Mouse (Mus musculus): ENCODE results near the gene Med29.

The Med29 gene

DNA sequence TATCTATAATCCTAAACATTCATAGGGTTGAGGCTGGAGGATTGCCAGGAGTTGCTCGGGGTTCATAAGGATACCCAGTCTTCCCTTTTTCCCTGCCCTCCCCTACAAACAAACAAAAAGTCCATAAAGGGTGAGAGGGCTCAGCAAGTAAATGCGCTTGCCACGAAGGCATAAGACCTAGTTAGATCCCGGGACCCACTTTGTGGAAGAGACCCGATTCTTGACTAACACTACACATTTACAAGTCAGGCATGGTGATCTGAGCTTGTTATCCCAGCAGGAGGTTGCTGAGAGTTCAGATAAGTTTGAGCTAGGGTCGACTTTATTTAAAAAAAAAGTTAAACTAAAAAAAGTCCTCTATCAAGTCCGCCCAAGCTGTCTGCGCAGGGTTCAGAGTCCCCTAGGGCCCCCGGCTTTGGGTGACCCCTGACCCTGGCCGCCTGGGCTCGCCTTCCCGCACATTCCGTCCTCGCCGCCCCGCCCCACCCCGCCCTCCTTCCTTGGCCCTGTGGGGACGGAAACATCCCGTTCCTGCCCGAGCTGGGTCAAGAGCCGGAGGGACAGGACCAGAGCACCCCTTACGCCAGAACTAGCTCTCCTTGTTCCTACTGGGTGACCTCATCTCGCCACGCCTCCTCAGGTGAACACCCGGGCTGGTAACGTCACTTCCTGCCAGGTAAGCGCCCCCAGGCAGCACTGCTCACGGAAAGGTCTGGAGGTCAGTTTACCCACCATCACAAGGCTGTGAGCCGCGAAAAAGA is 16.3 kb downstream of the Med29 start:
- peak; percentile 84 for DNase-seq (ENCODE audit: extremely low spot score)

DNA sequence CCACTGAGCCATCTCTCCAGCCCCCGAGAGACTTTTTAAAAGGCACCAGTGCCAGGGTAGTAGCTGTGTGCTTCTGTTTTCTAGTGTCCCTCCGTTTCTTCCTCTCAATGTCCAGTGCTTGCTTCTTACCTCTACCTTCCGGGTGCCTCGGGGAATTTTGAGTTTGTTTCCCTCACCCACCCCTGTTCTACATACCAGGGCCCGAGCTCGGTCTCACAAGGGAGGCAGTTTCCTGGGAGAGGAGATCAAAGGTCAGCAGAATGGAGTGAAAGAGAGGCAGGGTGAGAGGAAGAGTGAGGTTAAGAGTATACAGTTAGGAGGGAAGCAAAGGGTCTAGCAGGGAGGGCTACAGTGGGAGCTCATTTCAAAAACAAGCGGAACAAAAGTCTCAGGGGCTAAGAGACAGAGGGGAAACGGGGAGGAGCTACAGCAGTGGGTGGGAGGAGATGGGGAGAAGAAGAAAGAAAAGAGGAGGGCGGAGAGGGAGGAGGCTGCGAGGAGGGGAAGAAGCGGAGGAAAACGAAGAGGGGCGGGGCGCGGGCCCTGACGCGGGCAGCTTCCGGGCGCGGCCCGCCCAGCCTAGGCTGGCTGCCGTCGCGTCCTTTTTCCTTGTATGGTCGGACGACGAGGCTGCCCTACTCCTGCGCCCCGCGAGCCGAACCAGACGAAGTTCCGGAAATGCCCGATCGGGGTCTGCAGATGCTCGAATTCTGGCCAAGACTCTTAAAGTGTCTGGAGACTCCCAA is 17.2 kb downstream of the Med29 start:
- peak; percentile 90 for DNase-seq (ENCODE audit: extremely low spot score)

DNA sequence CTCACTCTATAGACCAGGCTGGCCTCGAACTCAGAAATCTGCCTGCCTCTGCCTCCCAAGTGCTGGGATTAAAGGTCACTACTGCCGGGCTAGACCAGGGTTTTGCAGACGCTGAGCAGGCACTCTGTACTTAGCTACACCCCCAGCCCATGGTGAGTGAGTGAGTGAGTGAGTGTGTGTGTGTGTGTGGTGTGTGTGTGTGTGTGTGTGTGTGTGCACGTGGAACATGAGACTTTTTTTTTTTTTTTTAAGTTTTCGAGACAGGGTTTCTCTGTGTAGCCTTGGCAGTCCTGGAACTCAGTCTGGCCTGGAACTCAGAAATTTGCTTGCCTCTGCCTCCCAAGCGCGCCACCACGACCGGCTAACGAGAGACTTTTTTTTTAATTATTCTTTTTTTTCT is 17.9 kb downstream of the Med29 start:
- DNase-seq (ENCODE audit: extremely low spot score): no peak

DNA sequence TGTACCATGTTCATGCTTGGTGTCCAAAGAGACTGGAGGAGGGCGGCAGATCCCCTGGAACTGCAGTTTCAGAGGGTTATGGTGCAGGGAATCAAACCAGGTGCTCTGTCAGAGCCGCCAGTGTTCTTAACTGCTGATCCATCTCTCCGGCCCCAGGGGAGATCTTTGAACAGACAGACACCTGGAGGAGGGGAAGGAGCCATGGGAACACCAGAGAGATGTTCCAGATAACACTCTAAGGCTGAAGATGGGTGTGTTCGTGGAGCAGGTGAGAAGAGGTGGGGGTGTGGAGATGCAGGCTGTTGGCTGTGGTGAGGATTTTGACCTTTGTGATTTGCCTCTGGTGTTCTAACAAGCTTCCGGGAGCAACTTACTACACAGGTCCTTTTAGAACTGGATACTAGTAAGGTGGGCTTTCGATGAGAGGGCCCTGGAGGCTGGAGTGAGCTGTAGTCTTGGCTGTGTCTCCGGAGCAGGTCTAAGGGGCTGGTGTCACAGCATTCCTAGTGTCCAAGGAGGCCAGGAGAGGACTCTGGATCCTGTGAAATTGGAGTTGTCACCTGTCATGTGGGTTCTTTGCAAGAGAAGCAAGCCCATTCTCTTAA is 18.5 kb downstream of the Med29 start:
- no peak for DNase-seq (ENCODE audit: extremely low spot score)

DNA sequence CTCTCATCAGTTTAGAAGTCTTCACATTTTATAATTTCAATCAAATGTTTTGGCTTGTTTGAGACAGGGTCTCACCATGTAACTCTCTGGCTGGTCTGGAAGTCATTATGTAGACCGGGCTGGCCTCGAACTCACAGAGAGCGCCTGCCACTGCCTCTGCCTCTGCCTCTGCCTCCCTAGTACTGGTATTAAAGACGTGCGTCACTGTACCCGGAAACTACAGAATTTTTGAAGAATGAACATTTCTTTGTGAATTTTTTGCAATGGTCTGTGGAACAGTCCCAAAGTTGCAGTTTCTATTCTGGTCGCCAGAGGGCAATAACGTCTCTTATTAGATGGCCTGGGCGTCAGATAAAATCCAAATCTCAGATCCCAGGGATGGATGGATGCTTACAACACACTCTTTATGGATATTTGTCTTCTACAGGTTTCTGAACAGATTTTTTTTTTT is 19.4 kb downstream of the Med29 start:
- DNase-seq (ENCODE audit: extremely low spot score): no peak

DNA sequence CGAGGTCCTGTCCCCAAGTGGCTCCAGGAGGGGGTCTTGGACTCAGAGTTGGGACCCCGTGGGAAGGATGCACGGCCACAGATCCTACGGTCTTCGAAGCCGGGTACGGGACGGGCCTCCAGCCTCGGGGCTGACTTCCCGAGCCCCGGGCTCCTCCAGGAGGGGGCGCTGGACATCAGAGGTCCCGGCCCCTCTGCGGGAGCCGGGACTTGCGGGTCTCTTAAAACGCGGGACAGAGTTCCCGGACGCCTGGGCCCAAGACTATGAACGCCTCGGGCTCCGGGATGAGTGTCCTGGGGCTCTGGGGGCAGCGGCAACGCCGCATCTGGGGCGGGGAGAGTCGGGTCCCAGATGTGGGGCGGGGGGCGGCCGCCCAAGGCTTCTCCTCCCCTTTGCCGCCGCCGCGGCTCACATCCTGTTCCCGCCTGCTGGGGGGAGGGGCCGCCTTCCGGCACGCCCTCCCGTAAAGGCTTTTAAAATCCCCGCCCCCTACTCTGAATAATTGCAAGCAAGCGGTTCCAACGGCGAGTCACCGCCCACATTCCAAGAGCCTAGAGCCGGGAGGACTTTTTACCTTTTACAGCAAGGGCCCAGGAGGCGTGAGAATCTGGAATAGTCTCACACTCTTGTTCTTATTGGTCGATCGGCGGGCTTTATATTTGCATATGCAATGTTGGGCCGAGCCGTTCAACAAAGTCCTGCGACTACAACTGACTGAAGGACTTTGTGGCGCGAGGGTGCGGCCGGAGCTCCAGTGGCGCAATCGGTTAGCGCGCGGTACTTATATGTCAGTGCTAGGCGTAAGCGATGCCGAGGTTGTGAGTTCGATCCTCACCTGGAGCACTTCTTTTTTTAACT is 20.0 kb downstream of the Med29 start, which contains the start of gene Plekhg2:
Plekhg2 (minus strand) TSS at position 349 of the 858 bp plus-strand sequence.
- DNase-seq (ENCODE audit: extremely low spot score): peak; percentile 99

DNA sequence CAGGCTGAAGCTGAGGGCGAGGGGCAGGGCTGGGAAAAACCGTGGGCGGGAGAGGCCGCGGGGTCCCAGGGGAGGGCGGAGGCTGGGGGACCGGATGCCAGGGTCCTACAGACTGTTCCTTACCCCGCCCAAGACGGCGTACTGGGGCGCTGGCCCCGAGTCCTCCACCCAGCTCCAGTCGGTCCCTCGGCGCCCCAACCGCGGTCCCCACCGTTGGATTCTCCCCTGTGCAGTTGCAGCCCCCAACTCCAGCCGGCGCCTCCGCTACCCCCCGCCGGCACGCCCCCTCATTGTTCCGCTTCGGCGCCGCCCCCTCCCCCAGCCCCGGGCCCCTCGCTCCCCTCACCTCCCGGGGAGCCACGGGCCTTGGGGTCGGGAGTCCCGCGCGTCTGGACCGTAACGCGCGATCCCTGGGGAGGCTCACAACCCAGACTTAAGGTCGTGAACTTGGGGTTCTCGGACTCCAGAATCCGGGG is 21.0 kb downstream of the Med29 start:
- peak; percentile 76 for DNase-seq (ENCODE audit: extremely low spot score)

DNA sequence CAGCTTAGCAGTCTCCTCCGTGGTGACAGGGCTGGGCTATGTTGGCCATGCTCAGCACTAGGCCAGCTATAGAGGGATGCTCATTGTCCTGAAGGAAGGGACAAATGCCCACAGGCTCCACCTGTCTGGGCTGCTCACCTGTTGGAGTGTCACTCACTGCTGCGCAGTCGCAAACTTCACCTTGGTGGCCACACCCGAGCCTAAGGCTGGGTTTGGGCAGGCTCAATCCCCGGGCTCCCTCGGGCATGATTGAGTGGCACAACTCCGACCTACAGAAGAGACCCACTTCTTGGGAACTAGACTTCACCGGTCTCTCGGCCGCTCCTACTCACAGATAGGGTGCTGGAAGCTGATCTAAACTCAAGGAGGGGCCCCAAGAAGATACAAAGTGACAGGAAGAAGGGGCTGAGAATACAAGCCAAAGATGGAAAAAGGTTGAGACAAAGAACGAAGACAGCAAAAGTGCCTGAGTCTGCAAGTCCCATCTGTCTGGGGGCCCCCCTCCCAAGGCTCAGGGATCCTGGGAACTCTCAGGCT is 21.5 kb downstream of the Med29 start:
- DNase-seq (ENCODE audit: extremely low spot score): no peak

DNA sequence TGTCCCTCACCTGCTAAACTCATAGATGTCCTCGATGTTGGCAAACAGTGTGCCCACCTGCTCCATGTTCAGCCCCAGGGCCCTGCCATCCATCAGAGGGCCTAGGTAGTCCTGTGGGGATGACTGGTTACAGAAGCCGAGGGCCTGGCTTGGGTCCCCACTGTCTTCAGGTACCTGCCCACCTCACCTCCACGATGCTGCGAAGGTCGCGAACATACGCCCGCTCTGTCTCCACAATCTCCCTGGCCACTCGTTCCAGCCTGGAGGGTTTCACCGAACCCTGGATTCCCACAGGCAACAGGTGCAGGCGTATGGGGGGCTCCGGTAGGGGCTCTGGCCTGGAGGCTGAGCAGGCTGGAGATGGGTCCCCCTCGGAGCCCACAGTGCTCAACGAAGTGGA is 22.5 kb downstream of the Med29 start:
- DNase-seq (ENCODE audit: extremely low spot score): no peak

DNA sequence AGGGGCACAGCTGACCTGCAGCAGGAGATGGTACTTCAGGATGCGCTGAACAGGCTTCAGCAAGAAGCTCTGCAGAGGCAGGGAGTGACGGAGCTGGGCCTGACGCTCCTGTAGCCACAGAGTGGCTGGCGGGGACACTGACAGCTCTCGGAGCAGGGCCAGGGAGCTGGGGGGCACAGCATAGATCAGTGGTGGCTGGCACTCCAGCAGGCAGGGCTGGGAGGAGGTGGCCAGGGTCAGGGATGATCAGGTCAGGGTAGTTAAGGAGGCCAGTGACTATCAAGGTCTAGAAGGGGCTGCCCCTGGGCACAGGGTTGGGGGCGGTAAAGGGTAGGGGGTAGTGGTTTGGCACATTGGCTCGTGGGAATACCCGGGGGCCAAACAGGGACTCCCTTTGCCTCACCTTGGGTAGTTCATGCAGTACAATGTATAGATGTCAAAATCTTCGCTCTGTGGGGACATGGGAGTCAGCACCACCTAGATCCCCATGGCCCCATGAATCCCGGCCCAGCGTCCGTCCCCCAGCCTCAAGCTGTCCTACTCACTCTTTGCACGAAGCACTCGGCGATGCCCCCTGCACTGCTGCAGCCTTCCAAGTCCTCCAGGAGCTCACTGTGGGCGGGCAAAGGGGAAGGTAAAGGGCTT is 24.1 kb downstream of the Med29 start:
- DNase-seq (ENCODE audit: extremely low spot score): no peak

DNA sequence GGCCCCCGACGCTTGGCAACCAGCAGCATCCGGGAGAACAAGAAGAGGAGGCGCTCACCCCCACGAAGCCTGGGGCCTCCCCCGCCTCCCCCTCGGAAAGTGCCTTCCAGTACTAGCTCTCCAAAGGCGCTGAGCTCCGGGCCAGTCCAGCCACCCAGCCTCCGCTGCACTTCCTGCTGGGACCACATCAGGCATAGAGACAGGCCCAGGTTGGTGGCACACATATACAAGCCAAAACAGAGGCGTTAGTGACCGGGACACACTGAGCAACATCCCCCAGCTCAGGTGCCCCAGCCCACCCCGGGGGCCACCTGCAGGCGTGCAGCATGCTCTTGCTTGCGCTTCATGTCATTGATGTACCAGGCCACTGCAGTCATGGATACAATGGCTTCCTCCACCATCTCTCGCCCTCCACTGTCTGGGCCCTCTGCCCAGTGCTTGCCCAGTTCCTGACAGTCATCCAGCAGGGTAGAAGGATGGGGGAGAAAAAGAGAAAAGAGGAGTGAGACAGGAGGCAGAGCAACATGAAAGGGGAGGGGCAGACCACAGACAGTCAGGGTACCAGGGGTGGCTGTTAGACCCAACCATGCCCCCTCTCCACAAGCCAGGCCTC is 24.7 kb downstream of the Med29 start:
- no peak for DNase-seq (ENCODE audit: extremely low spot score)

DNA sequence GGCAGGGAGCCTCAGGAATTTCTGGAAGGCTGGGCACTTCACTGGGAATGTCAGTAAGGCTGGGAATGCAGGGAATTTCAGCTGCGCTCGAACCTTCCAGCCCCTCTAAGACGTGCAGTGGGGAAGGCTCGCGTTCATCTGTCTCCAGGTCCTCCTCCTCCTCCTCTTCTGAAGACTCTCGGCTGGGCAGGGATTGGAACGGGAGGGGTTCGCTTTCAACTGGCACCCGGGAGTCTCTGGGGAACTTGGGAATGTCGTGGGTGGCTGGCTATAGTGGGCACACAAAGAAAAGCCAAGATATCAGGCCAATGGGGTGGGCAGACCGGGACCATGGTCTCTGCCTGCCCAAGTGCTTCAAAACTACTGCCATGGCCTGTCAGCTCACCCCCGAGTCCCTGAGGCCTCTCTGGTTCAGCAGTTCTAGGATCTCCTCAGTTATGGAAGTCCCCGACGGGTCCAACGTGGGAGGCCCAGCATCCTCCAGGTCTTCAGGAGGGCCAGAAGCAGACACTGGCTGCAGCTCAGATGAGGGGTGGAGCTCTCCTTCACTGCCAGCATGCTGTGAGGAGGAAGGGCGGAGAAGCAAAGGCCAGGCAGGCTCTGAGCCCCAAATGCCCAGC is 30.0 kb downstream of the Med29 start:
- DNase-seq (ENCODE audit: extremely low spot score): no peak

DNA sequence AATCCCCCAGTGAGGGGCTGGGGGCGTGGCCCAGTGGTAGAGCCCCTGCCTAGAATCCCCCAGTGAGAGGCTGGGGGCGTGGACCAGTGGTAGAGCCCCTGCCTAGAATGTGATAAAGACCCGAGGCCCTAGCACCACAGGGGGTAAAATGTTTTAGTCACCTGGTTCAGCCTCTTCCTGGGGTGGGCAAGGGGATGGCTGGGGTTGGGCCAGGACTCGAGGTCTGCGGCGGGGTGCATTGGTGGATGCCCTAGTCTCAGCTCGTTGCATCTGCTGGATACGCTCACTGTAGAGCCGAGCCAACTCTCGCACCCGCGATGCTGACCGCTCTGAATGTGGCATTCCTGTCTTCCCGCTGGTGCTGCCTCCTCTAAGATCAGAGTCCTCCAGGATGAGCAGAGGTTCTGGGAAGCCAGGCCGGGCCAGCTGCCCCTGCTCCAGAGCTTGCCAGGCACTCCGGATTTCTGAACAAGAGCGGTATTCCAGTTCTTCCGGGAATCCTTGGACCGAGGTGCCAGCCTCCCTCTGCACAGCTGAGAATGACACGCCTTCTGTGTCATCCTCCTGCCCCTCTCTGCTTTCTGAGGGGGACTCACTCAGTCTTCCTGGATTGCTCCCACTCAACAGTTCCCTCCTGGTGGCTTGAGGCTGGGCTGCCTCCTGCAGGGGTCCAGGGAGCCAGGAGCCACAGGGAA is 30.7 kb downstream of the Med29 start:
- DNase-seq (ENCODE audit: extremely low spot score): no peak

DNA sequence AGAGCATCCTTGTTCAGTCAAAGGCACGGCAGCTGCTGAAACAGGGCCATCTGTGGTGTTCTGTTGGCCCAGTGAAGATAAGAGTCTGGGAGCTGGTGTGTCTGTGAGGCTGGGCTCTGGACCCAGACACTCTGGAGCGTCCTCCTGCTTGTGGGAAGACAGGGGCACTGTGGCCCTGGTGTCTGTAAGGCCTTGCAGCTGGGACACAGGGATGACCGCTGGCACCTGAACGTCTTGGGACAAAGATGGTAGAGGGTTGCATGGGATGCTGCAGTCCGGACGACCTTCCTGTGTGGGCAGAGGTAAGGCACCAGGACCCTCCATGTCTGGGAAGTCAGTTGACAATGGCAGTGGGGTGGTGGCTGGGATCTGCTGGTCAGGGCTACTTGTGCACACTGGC is 32.2 kb downstream of the Med29 start:
- no peak for DNase-seq (ENCODE audit: extremely low spot score)

DNA sequence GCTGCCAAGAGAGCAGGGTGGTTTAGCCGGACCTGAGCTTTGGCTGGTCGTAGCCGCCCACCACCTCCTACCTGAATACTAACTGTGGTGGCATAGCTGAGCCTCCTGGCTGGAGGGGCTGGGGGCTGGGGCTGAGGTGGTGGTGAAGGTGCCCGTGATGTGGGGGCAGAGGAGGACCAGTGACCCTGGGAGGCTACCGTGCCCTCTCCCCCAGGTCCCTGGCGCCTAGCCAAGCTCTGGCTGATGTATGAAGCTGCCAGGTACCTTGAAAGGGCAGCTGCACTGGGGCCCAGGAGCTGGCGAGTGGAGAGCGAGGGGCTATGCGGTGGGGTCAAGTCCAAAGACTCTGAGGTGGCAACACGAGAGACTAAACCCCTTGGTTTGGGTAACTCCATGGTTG is 32.7 kb downstream of the Med29 start:
- DNase-seq (ENCODE audit: extremely low spot score): no peak

DNA sequence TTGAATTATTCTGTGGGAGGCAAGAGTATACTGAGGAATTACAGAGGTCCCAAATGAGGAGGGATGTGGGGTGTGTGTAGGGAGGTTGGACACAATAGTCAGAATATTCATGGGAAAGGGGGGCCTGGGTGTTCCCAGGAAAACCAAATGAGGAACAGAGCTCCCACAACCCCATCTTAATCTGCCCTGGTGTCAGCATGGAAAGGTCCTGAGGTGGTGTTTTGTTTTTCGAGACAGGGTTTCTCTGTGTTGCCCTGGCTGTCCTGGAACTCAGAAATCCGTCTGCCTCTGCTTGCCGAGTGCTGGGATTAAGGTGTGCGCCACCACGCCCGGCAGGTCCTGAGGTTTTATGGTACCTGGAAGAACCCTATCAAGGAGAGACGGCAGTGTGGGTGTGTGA is 34.1 kb downstream of the Med29 start:
- no peak for DNase-seq (ENCODE audit: extremely low spot score)

DNA sequence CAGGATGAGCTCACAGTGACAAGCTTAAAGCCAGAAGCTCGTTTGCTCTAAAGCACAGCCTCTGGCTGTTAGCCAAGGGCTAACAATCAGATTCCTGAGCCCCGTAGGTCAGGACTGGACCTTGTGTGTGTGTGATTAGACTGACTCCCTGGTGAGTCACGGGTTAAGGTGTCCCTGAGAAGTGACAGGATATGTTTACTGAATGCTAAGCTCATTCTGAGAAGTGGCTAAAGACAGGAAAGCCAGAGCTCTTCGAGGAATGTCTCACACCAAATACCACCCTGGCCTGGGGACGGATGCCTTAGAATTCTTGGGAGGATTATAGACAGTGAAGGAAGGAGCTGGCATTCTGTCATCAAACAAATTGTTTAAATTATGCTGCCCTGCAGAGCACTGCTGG is 34.5 kb downstream of the Med29 start:
- no peak for DNase-seq (ENCODE audit: extremely low spot score)

DNA sequence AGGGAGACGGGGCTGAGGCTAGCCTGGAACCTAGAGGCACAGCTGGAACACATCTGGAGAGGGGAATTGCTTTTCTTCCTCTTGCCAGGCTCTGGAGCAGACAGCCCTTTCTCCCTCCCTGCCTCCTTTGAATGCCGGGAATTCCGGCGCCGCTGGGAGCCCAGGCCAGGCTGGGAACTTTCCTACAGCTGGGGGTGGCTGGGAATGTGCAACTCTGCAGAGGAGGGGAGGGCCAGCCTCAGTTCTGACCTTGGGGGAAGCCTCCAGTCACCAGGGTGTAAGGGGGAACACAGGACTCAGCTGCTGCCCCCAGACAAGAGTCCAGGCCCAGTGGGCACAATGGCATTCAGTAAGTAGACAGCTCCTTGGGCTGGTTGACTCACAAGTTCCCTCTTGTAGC is 35.5 kb downstream of the Med29 start:
- DNase-seq (ENCODE audit: extremely low spot score): peak; percentile 68

DNA sequence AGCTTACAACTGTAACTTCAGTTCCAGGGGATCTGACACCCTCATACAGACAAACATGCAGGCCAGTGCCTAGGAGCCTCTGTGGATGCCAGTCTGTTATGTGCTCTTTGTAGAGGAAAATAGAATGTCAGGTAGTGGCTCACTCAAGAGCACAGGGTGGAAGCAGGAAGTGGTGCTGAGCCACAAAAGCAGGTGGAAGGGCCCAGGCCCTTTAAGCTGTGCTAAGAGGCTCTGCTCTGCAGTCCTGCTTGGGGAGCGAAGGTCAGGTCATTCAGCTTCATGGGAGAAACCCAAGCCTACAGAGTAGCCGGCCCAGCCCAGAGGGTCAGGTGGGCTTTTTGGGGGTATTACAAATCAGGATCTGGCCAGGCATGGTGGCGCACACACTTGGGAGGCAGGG is 37.3 kb downstream of the Med29 start:
- DNase-seq (ENCODE audit: extremely low spot score): no peak

Measured in embryo, embryonic 9.5 days (tissue).